Comparison of ENCODE assay signal across 12 mouse cellular contexts in genomic region chr15:98601832-98602190, GRCm38 (mm10). TPM values are rescaled to one million over a fixed set of nuclear protein-coding genes. Genes with fewer than 3 reads are reported as not detected.
DNase-seq lines count a peak whose midpoint lies in the region; ATAC-seq and TF ChIP-seq lines count a peak whose summit lies in the region.
"Had no signal": no experiment of that assay in that cellular context is flagged by ENCODE, and none has a peak within 500 bp of the region (broad histone marks: within the 10 kb centered on the region; RNA-seq: fewer than 3 reads in every experiment).

No protein-coding gene starts in this region.

- peak overlapping the region; percentile 46 for H3K4me3 ChIP-seq in kidney, adult 2 months (ENCODE audit: insufficient read depth, low read depth, low read length)
- H3K4me3 ChIP-seq in MEL (ENCODE audit: control insufficient read depth in 1 of 2, insufficient read depth in 1 of 2, low read depth in 2 of 2, low read length in 2 of 2) = no peak overlapping the region
- 0 out of 2 replicates have a peak overlapping the region, but pooled peaks have one; percentile 21 for H3K4me3 ChIP-seq in embryonic facial prominence, embryonic 10.5 days
- no peak overlapping the region; the same call in 1 of the 2 replicates for H3K4me3 ChIP-seq in limb, embryonic 15.5 days

- no peak; the same call in 1 of the 2 replicates for TF ChIP-seq RAD21 in MEL (IDR thresholded peaks at IDR 0.05; ENCODE audit: low read depth, low read length)

- peaks cover 51% of the 10 kb centered on the region for H3K79me2 ChIP-seq in MEL (ENCODE audit: control insufficient read depth, insufficient read depth, low read length, poor library complexity)

- WGBS in kidney, adult 2 months = 29% methylated on average over 7 of the region's 7 CpGs
- WGBS in embryonic facial prominence, embryonic 10.5 days = 79% methylated on average over 7 of the region's 7 CpGs
- 74% methylated on average over 7 of the region's 7 CpGs for WGBS in limb, embryonic 15.5 days

- TF ChIP-seq POLR2A in kidney, adult 2 months (IDR thresholded peaks at IDR 0.05; ENCODE audit: low read depth, low read length) = no peak
- TF ChIP-seq POLR2A in MEL (IDR thresholded peaks at IDR 0.05; ENCODE audit: control insufficient read depth in 1 of 2, insufficient read depth in 1 of 2, low read depth in 1 of 2, low read length in 2 of 2, poor library complexity in 1 of 2) = no peak

- no peaks in the 10 kb centered on the region for H3K36me3 ChIP-seq in kidney, adult 2 months (ENCODE audit: control insufficient read depth, insufficient read depth, low read length)
- H3K36me3 ChIP-seq in MEL (ENCODE audit: control insufficient read depth in 1 of 2, insufficient read depth in 2 of 2, low read length in 2 of 2) = peaks cover 22 to 44% of the 10 kb centered on the region in 2 experiments
- peaks cover 96% of the 10 kb centered on the region for H3K36me3 ChIP-seq in embryonic facial prominence, embryonic 10.5 days (replicated peaks)
- peaks cover 74% of the 10 kb centered on the region for H3K36me3 ChIP-seq in limb, embryonic 15.5 days
- H3K36me3 ChIP-seq: G1E had no signal

- ATAC-seq in limb, embryonic 15.5 days (ENCODE audit: insufficient number of reproducible peaks, low FRiP score, low TSS enrichment, low read depth) = no peak

- no peak for DNase-seq in kidney, adult 2 months
- DNase-seq in kidney, adult 9 months = no peak
- DNase-seq in MEL (ENCODE audit: low read depth, low spot score) = no peak
- no peak for DNase-seq in embryonic facial prominence, embryonic 10.5 days (ENCODE audit: low spot score)
- no peak for DNase-seq in right cerebral cortex, adult 18-20 months
- no peak for DNase-seq in adrenal gland, adult 2 months
- DNase-seq in natural killer cell, adult 2 months (ENCODE audit: low spot score in 2 of 2) = no peak

- H3K9me3 ChIP-seq in MEL (replicated peaks; ENCODE audit: insufficient read depth, low read length) = no peaks in the 10 kb centered on the region
- H3K9me3 ChIP-seq in embryonic facial prominence, embryonic 10.5 days = no peaks in the 10 kb centered on the region
- H3K9me3 ChIP-seq in limb, embryonic 15.5 days = no peaks in the 10 kb centered on the region
- H3K9me3 ChIP-seq: G1E had no signal

- H3K4me2 ChIP-seq in limb, embryonic 15.5 days = peak overlapping the region; percentile 38

- H3K9ac ChIP-seq in MEL (ENCODE audit: control insufficient read depth, low read depth, low read length, poor library complexity, severe bottlenecking) = peak overlapping the region; percentile 72
- no peak overlapping the region for H3K9ac ChIP-seq in limb, embryonic 15.5 days

- no peak for TF ChIP-seq CTCF in kidney, adult 2 months (conservative IDR thresholded peaks at IDR 0.05; ENCODE audit: insufficient read depth, insufficient read length, low read depth, low read length)
- no peak for TF ChIP-seq CTCF in MEL (IDR thresholded peaks at IDR 0.05 in 2 of 3, conservative IDR thresholded peaks at IDR 0.05 in 1 of 3; ENCODE audit: control insufficient read depth in 1 of 3, insufficient read depth in 1 of 3, low read depth in 2 of 3, low read length in 3 of 3, poor library complexity in 1 of 3, severe bottlenecking in 1 of 3)

- TF ChIP-seq EP300 in MEL (IDR thresholded peaks at IDR 0.05; ENCODE audit: low read depth in 1 of 2, low read length in 2 of 2) = peak; percentile 76 to 81

- H3K27me3 ChIP-seq in kidney, adult 2 months (replicated peaks; ENCODE audit: control insufficient read depth, insufficient read depth, low read length) = no peaks in the 10 kb centered on the region
- H3K27me3 ChIP-seq in MEL (ENCODE audit: control insufficient read depth in 1 of 2, insufficient read depth in 2 of 2, low read length in 2 of 2) = no peaks in the 10 kb centered on the region
- no peaks in the 10 kb centered on the region for H3K27me3 ChIP-seq in embryonic facial prominence, embryonic 10.5 days (replicated peaks; ENCODE audit: low read depth, poor library complexity, severe bottlenecking)
- H3K27me3 ChIP-seq in limb, embryonic 15.5 days = no peaks in the 10 kb centered on the region

- peak overlapping the region; percentile 85 for H3K27ac ChIP-seq in kidney, adult 2 months (ENCODE audit: insufficient read depth, low read depth, low read length)
- peak overlapping the region; percentile 74 for H3K27ac ChIP-seq in MEL (ENCODE audit: control insufficient read depth, low read depth, low read length)
- H3K27ac ChIP-seq in embryonic facial prominence, embryonic 10.5 days (replicated peaks) = no peak overlapping the region
- peak overlapping the region; percentile 77 for H3K27ac ChIP-seq in limb, embryonic 15.5 days

- peaks cover 9% of the 10 kb centered on the region for H3K4me1 ChIP-seq in kidney, adult 2 months (ENCODE audit: control insufficient read depth, insufficient read depth, low read length)
- peaks cover 26 to 53% of the 10 kb centered on the region in 2 experiments for H3K4me1 ChIP-seq in MEL (ENCODE audit: control insufficient read depth in 1 of 2, insufficient read depth in 2 of 2, low read length in 2 of 2)
- H3K4me1 ChIP-seq in embryonic facial prominence, embryonic 10.5 days = peaks cover 36% of the 10 kb centered on the region
- H3K4me1 ChIP-seq in limb, embryonic 15.5 days = peaks cover 40% of the 10 kb centered on the region

TF ChIP-seq in MEL, 35 proteins besides CTCF, POLR2A, EP300 and RAD21 (continues in another document):
- TF ChIP-seq MYB (IDR thresholded peaks at IDR 0.05; ENCODE audit: low read depth, low read length) (no peak), TAL1 (IDR thresholded peaks at IDR 0.05; ENCODE audit: low read length) (peak; percentile 69), ELF1 (IDR thresholded peaks at IDR 0.05; ENCODE audit: low read depth, low read length) (0 out of 2 replicates have a peak, but pooled peaks have one; percentile 35), MAX (IDR thresholded peaks at IDR 0.05; ENCODE audit: low read length) (no peak), ETS1 (IDR thresholded peaks at IDR 0.05; ENCODE audit: low read depth, low read length) (peak; percentile 46), NRF1 (IDR thresholded peaks at IDR 0.05; ENCODE audit: insufficient read depth, low read depth, low read length, poor library complexity, severe bottlenecking) (no peak), TBP (IDR thresholded peaks at IDR 0.05; ENCODE audit: low read depth, low read length) (no peak), ZMIZ1 (IDR thresholded peaks at IDR 0.05; ENCODE audit: low read depth, low read length) (no peak), TCF12 (IDR thresholded peaks at IDR 0.05; ENCODE audit: low read depth, low read length) (peak; percentile 77), UBTF (IDR thresholded peaks at IDR 0.05; ENCODE audit: borderline replicate concordance, insufficient read depth, low read depth, low read length) (no peak), GABPA (IDR thresholded peaks at IDR 0.05; ENCODE audit: low read depth, low read length) (no peak), ZC3H11A (IDR thresholded peaks at IDR 0.05; ENCODE audit: low read depth, low read length) (no peak; the same call in 1 of the 2 replicates), MAFK (IDR thresholded peaks at IDR 0.05; ENCODE audit: borderline replicate concordance, low read depth, low read length) (no peak), MAZ (IDR thresholded peaks at IDR 0.05; ENCODE audit: low read depth, low read length) (no peak), NELFE (IDR thresholded peaks at IDR 0.05; ENCODE audit: low read depth, low read length) (no peak), SMC3 (IDR thresholded peaks at IDR 0.05; ENCODE audit: low read depth, low read length) (no peak)

RNA-seq across cellular contexts. Expression of gene Adcy6, which starts 8.1 kb away (rescaled TPM):
- 98.7 and 104 TPM in 2 replicates for polyA plus RNA-seq in kidney, adult 2 months (2012; rRNA removed)
- total RNA-seq in MEL (2012; rRNA removed) = 58.9 and 76.0 TPM in 2 replicates
- polyA plus RNA-seq in MEL (2012; ENCODE audit: insufficient read depth in 1 of 2, insufficient read length in 2 of 2, low read depth in 1 of 2, low replicate concordance in 2 of 2, missing spikeins in 1 of 2) = 10 to 100 TPM in 1 of 2 experiments, not detected in 1; 77.3 TPM
- polyA plus RNA-seq in embryonic facial prominence, embryonic 10.5 days (2016; fragmentation: Nextera tagmentation; extraction: Ambion mirVana) = 11.6 and 14.0 TPM in 2 replicates
- 15.1 and 15.8 TPM in 2 replicates for polyA plus RNA-seq in limb, embryonic 15.5 days (2015; fragmentation: Nextera tagmentation; extraction: Ambion mirVana)
- 10 to 100 TPM; 35.5 to 67.1 TPM for total RNA-seq in adrenal gland, adult 2 months (2021)
- 44.6 and 49.2 TPM in 2 replicates for polyA plus RNA-seq in adrenal gland, adult 2 months (2012; rRNA removed)
- polyA plus RNA-seq: G1E had no signal

RNA-seq across cellular contexts. Expression of gene Cacnb3, which starts 28.8 kb away (rescaled TPM):
- 20.2 and 21.7 TPM in 2 replicates for polyA plus RNA-seq in kidney, adult 2 months (2012; rRNA removed)
- 1.4 TPM in 2 replicates for total RNA-seq in MEL (2012; rRNA removed)
- 1 to 10 TPM in 1 of 2 experiments, not detected in 1; 8.5 TPM for polyA plus RNA-seq in MEL (2012; ENCODE audit: insufficient read depth in 1 of 2, insufficient read length in 2 of 2, low read depth in 1 of 2, low replicate concordance in 2 of 2, missing spikeins in 1 of 2)
- 32.3 and 37.0 TPM in 2 replicates for polyA plus RNA-seq in embryonic facial prominence, embryonic 10.5 days (2016; fragmentation: Nextera tagmentation; extraction: Ambion mirVana)
- 41.4 and 46.6 TPM in 2 replicates for polyA plus RNA-seq in limb, embryonic 15.5 days (2015; fragmentation: Nextera tagmentation; extraction: Ambion mirVana)
- total RNA-seq in adrenal gland, adult 2 months (2021) = 10 to 100 TPM; 12.8 to 17.7 TPM
- 25.9 and 31.1 TPM in 2 replicates for polyA plus RNA-seq in adrenal gland, adult 2 months (2012; rRNA removed)

RNA-seq across cellular contexts. Expression of gene 4930415O20Rik, which starts 31.0 kb away (rescaled TPM):
- polyA plus RNA-seq in kidney, adult 2 months (2012; rRNA removed) = 1.0 and 1.1 TPM in 2 replicates
- 0.50 TPM in 1 of 2 replicates, not detected in the other for total RNA-seq in MEL (2012; rRNA removed)
- under 1 TPM in 1 of 2 experiments, not detected in 1; 0.31 TPM for polyA plus RNA-seq in MEL (2012; ENCODE audit: insufficient read depth in 1 of 2, insufficient read length in 2 of 2, low read depth in 1 of 2, low replicate concordance in 2 of 2, missing spikeins in 1 of 2)
- polyA plus RNA-seq in embryonic facial prominence, embryonic 10.5 days (2016; fragmentation: Nextera tagmentation; extraction: Ambion mirVana) = 0.39 TPM in 1 of 2 replicates, not detected in the other
- not detected in 2 replicates for polyA plus RNA-seq in limb, embryonic 15.5 days (2015; fragmentation: Nextera tagmentation; extraction: Ambion mirVana)
- total RNA-seq in adrenal gland, adult 2 months (2021) = under 1 TPM; 0.58 to 0.59 TPM
- 0.22 TPM in 1 of 2 replicates, not detected in the other for polyA plus RNA-seq in adrenal gland, adult 2 months (2012; rRNA removed)
- total RNA-seq: G1E; left cerebral cortex, adult 18-20 months had no signal
- polyA plus RNA-seq: brain, embryonic 14.5 days; G1E; spleen, adult 2 months had no signal

RNA-seq across cellular contexts. Expression of gene Ccnt1, which starts 31.1 kb away (rescaled TPM):
- polyA plus RNA-seq in kidney, adult 2 months (2012; rRNA removed) = 10.0 and 11.0 TPM in 2 replicates
- total RNA-seq in MEL (2012; rRNA removed) = 40.5 and 44.0 TPM in 2 replicates
- 10 to 100 TPM; 19.5 to 63.2 TPM for polyA plus RNA-seq in MEL (2012; ENCODE audit: insufficient read depth in 1 of 2, insufficient read length in 2 of 2, low read depth in 1 of 2, low replicate concordance in 2 of 2, missing spikeins in 1 of 2)
- 64.5 and 64.6 TPM in 2 replicates for polyA plus RNA-seq in embryonic facial prominence, embryonic 10.5 days (2016; fragmentation: Nextera tagmentation; extraction: Ambion mirVana)
- 50.8 and 55.2 TPM in 2 replicates for polyA plus RNA-seq in limb, embryonic 15.5 days (2015; fragmentation: Nextera tagmentation; extraction: Ambion mirVana)
- 10 to 100 TPM; 42.2 to 66.4 TPM for total RNA-seq in adrenal gland, adult 2 months (2021)
- 3.9 and 5.8 TPM in 2 replicates for polyA plus RNA-seq in adrenal gland, adult 2 months (2012; rRNA removed)

Comparison
In these comparisons a context has a peak if more than half of its experiments do, and no peak if none do; other contexts are left out.
1. H3K4me3 ChIP-seq: peak in kidney, adult 2 months (single experiment) and embryonic facial prominence, embryonic 10.5 days (single experiment); none in MEL (0 of 2) and limb, embryonic 15.5 days (single experiment).